Mouse (Mus musculus): ENCODE data around the gene Gm28047.
A peak's percentile ranks its signal among the peaks of the same experiment; 100 is the strongest.
"Not testable (repeated sequence)": the region's sequence is repeated elsewhere in the genome, so short reads cannot be mapped to it uniquely, and the experiment has no call there.

The Gm28047 gene

GRCm38 (mm10) chr15:102624970-102625686 lies at the start of gene Gm28047, which contains the start of gene Atf7:
Gm28047 (minus strand) TSS chr15:102625067.
Atf7 (minus strand) TSS chr15:102625464.
- DNase-seq = peak; percentile 99

- DNase-seq = no peak
Observed at GRCm38 (mm10) chr15:102673548-102673947, 48.7 kb upstream of the Gm28047 start.

- DNase-seq = peak; percentile 5 to 17
Observed at GRCm38 (mm10) chr15:102672215-102673071, 47.6 kb upstream of the Gm28047 start, which contains the start of gene Atp5g2. Atp5g2 (minus strand) TSS chr15:102672352.

GRCm38 (mm10) chr15:102671721-102672214 lies 46.9 kb upstream of the Gm28047 start:
- DNase-seq = peak; percentile 54 to 68

- peak; percentile 95 to 96 for DNase-seq
Observed at GRCm38 (mm10) chr15:102670767-102671575, 46.1 kb upstream of the Gm28047 start.

GRCm38 (mm10) chr15:102670281-102670680 lies 45.4 kb upstream of the Gm28047 start:
- DNase-seq = no peak

GRCm38 (mm10) chr15:102669571-102669970 lies 44.7 kb upstream of the Gm28047 start:
- no peak for DNase-seq

- DNase-seq = peak; percentile 12 to 62
Observed at GRCm38 (mm10) chr15:102665494-102665893, 40.6 kb upstream of the Gm28047 start.

GRCm38 (mm10) chr15:102663825-102664224 lies 39.0 kb upstream of the Gm28047 start:
- no peak for DNase-seq

- DNase-seq = not testable (repeated sequence)
Observed at GRCm38 (mm10) chr15:102662601-102663000, 37.7 kb upstream of the Gm28047 start.

- DNase-seq = no peak
Observed at GRCm38 (mm10) chr15:102657926-102658381, 33.1 kb upstream of the Gm28047 start.

GRCm38 (mm10) chr15:102656658-102657057 lies 31.8 kb upstream of the Gm28047 start:
- DNase-seq = no peak

- DNase-seq = not testable (repeated sequence)
Observed at GRCm38 (mm10) chr15:102651928-102652660, 27.2 kb upstream of the Gm28047 start.

- no peak for DNase-seq
Observed at GRCm38 (mm10) chr15:102651107-102651506, 26.2 kb upstream of the Gm28047 start.

GRCm38 (mm10) chr15:102635817-102636216 lies 10.9 kb upstream of the Gm28047 start:
- no peak for DNase-seq

GRCm38 (mm10) chr15:102634684-102635083 lies 9.8 kb upstream of the Gm28047 start:
- no peak for DNase-seq

GRCm38 (mm10) chr15:102625687-102626055 lies 804 bp upstream of the Gm28047 start:
- peak in 1 of 2 experiments; percentile 59 for DNase-seq

- no peak for DNase-seq
Observed at GRCm38 (mm10) chr15:102624291-102624969, 437 bp downstream of the Gm28047 start.

- no peak for DNase-seq
Observed at GRCm38 (mm10) chr15:102623121-102623520, 1.7 kb downstream of the Gm28047 start.

GRCm38 (mm10) chr15:102622536-102622935 lies 2.3 kb downstream of the Gm28047 start:
- DNase-seq = no peak

GRCm38 (mm10) chr15:102620765-102621164 lies 4.1 kb downstream of the Gm28047 start:
- DNase-seq = no peak

Measured in spleen, adult 18-20 months (tissue).